Mouse (Mus musculus) c-Kit-positive CD71-positive TER-119-negative erythroid progenitor cells, embryonic 14.5 days (primary cell): ENCODE measurements around the gene Herc4.

Experiments used
- DNase-seq: peaks from one replicate; pipeline ENCODE4 v3.0.0-alpha.2; 2013; ENCODE audit warnings: low read depth

Herc4 gene

DNA sequence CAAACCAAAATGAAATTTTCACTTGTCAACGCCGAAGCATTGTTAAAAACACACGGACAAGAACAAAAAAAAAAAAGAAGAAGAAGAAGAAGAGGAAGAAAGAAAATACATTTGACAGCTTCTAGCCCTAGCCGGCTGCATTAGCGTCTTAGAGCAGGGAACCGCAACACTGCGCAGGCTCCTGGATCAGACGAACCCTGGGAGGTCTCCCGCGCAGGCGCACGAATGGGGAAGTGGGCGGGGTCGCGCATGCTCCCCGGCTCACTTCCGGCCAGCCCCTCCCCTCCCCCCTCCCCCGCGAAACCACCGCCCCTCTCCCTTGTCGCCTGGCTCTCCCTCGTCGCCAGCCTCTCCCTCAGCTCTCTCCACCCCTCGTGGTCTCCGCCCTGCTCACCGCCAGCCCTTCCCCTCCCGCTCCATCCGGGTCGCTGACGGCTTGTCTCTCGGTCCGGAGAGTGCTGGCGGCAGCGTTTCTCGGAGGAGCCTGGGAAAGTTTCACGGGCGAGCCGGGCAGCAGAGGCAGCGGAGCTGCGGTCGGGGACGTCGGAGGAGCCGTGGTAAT lies at the start of gene Herc4:
TSS of gene Herc4 (plus strand) at position 318 of the 562 bp plus-strand sequence.
- DNase-seq = peak; percentile 85

GRCm38 (mm10) chr10:63199008-63199407 lies 44.6 kb upstream of the Herc4 start:
- peak; percentile 35 for DNase-seq

GRCm38 (mm10) chr10:63201534-63201933 lies 42.1 kb upstream of the Herc4 start:
- DNase-seq = no peak

- no peak for DNase-seq
Observed at GRCm38 (mm10) chr10:63203002-63203401, 40.6 kb upstream of the Herc4 start.

DNA sequence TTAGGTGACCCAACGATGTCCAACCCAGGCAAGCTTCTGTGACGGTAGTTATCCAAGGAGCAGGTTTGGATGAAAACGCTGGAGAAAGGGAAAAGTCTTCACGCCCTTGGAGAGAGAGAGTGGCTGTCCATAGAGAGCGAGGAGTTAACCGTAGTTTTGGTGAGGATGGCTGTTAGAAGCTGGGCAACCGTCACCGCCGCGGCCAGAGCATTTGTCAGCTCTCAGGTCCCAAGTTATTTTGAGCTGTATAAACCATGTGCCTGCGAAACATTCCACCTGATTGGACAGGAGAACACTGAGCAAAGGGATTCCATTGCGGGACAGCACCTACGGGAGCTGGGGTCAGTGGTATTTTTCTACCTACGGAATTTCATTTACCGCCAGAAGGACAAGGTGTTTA lies 39.9 kb upstream of the Herc4 start, which contains the start of gene Mypn:
TSS of gene Mypn (minus strand) at position 225 of the 400 bp plus-strand sequence.
- no peak for DNase-seq

- DNase-seq = no peak
Observed at GRCm38 (mm10) chr10:63208871-63209270, 34.7 kb upstream of the Herc4 start.

GRCm38 (mm10) chr10:63221081-63221783 lies 22.4 kb upstream of the Herc4 start:
- DNase-seq = no peak

- no peak for DNase-seq
Observed at GRCm38 (mm10) chr10:63224341-63224740, 19.3 kb upstream of the Herc4 start.

- no peak for DNase-seq
Observed at GRCm38 (mm10) chr10:63230266-63230665, 13.3 kb upstream of the Herc4 start.

GRCm38 (mm10) chr10:63230854-63231253 lies 12.8 kb upstream of the Herc4 start:
- no peak for DNase-seq

DNA sequence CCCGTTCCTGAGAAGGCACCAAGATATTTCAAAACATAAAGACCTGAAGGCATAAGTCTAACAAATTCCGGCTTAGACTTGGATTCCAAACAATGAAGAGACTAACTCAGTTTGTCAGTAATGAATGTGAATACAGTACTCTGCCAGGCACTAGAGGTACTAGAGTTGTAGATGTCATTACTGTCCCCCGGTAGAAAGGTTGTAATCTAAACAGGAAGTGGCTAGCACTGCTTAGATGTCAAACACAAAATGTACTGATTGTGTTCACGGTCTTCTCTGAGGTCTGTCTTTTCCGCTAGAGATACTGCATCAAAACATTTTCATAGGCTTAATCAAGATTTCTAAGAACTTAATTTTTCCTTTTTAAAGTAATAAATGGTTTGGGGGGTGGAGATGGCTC lies 12.0 kb upstream of the Herc4 start:
- DNase-seq = no peak

DNA sequence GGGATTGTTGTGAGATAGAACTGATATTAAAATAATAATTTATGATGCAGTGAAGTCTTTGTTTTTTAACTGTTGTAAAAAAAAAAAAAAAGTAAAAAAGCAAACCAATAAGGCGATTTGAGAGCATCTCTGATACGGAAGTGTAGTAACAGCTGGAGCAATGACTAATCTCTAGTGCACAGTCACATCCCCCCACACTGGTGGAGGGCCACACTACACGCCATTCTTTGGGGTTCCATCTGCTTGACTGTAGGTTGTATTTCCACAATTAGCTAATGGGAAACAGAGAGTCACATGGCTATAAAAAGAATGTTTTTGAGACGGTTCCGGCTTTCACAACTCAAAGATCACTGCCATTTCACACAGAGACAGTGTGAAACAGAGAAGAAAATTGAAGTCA lies 9.5 kb upstream of the Herc4 start:
- no peak for DNase-seq

DNA sequence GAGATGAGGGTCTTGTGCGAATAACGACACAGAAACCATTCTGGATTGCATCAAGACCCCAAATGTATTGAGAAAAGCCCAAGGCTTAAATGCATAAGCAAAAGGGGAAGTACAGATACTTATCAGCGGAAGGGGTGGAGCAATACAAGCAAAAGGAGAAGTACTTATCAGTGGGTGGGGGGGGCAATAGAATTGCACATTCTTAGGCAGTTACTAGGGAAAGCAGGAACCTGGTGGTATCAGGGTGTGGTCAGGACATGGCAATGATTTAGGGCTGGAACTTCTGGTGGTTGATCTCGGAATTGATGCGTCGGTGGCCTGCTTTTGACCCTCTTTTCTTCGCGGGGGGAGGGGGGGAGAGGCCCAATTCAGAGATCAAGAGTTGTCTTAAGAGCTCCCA lies 7.7 kb upstream of the Herc4 start:
- DNase-seq = no peak

- no peak for DNase-seq
Observed at GRCm38 (mm10) chr10:63236663-63237062, 6.9 kb upstream of the Herc4 start.

GRCm38 (mm10) chr10:63237206-63237605 lies 6.4 kb upstream of the Herc4 start:
- no peak for DNase-seq

DNA sequence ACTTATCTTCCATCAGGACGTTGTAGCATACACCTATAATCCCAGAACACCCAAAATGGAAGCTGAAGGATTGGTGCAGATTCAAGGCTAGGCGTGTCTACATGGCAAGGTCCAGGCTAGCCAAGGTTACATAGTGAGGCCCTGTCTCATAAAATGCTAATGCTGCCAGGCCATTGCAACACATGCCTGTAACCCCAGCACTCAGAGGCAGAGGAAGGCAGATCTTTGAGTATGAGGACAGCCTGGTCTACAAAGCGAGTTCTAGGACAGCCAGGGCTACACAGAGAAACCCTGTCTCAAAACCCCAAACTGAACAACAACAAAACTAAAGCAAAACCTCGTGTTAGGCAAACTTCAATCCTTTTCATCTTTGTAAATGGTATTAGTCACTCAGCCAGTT lies 5.5 kb upstream of the Herc4 start:
- no peak for DNase-seq

DNA sequence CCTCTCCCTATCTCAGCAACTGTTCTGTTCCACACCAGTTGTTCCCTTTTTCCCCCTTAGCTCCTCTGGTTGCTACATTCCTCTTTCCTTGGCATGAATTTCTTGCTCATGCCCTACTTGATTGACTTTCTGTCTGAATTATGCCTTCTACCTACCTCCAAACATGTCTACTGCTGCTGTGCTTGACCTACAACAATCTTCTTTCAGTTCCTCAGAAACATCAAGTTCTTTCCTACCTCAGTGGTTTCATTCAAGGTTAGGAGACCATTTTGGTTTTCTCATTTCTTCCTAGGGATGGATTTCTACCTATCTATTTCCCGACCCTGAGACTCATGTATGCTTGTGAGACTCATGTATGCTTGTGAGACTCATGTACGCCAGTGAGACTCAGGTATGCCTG lies 3.8 kb upstream of the Herc4 start:
- DNase-seq = no peak

DNA sequence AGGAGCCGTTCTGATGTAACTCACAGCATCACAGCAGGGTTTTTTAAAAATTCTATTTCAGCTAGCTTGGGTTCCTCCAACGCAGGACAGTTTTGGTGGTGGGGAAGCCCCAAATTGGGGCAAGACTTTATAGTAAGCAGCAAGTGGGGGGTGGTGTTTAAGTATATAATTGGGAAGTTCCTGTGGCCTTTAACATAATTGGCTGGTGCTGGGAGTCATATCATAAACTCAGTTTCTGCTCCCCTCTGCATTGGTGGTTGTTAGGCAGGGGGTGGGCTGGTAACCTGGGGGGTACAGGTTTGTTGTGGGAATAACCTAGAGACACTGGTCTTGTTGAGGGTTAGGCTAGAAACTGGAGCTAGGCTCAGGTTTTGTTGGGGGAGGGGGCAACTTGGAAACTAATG lies 2.7 kb upstream of the Herc4 start:
- no peak for DNase-seq

GRCm38 (mm10) chr10:63242798-63243435 lies 693 bp upstream of the Herc4 start:
- peak; percentile 13 for DNase-seq

- peak; percentile 43 for DNase-seq
Observed at GRCm38 (mm10) chr10:63244055-63244671, 553 bp downstream of the Herc4 start.

DNA sequence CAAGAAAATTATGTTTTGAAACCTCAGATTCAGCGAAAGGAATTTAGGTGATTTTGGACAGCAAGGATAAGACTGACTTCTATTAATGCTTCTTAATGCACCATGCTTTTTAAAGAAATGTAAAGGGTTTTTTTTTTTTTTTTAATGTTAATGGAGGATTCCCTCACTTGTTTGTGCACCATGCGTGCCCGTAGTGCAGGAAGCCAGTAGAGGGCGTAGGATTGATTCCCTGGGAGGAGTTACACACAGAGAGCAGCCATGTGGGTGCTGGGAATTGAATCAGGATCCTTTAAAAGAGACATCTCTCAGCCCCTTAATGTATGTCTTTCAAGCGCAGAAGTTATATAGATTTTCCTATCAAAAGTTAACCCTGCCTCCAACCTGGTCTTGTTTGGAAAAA lies 1.1 kb downstream of the Herc4 start:
- peak; percentile 48 for DNase-seq

- DNase-seq = no peak
Observed at GRCm38 (mm10) chr10:63245846-63246245, 2.2 kb downstream of the Herc4 start.

DNA sequence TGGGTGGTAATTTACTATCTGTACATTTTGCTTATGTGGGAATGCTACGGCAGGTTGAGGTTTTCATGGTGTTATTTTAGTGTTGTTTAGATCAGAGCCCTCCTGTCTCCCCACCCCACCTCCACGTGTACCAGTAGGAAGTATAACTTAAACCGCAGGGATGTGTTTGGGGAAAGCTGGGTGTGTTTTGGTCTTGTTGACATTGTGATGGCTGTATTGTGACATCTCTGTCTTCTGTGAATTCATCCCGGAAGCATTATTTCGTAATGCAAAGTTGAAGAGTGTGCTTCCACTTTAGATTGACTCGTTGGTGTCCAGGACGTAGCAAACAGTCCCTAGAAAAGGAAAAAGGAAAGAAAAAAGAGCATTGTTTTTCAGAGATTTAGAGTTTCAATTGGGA lies 3.8 kb downstream of the Herc4 start:
- no peak for DNase-seq
